Mouse (Mus musculus) yolk sac, embryonic 10.5 days (tissue): Measurements from ENCODE around the gene Ccdc91.

Source experiments
- DNase-seq: peaks from one replicate; pipeline ENCODE4 v3.0.0-alpha.2; 2017; ENCODE audit warnings: low spot score

Ccdc91 gene

GRCm38 (mm10) chr6:147573137-147573536, 97.5 kb downstream of the Ccdc91 start:
- DNase-seq, result no peak

GRCm38 (mm10) chr6:147574454-147575182, 99.0 kb downstream of the Ccdc91 start:
- no peak for DNase-seq

- DNase-seq, result no peak
Observed at GRCm38 (mm10) chr6:147575183-147575784, 99.7 kb downstream of the Ccdc91 start.

DNA sequence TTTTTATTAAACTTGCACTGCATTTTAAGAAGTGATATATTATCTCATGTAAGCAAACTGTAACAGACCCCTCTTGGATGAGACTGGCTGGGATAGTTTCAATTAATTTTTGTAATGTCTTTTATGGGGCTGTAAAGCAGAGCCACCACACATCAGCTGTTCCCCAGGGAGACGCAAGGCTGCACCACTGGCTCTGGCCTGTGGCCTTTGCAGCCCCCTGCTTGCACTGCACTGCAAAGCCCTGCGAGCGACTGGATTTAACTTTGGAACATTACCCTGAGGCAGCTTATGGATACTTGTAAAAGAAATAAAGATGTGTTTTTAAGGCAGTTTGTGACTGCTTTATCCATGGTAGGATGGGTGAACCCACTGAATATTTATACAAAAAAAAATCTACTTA, 112.0 kb downstream of the Ccdc91 start:
- DNase-seq, result no peak

DNA sequence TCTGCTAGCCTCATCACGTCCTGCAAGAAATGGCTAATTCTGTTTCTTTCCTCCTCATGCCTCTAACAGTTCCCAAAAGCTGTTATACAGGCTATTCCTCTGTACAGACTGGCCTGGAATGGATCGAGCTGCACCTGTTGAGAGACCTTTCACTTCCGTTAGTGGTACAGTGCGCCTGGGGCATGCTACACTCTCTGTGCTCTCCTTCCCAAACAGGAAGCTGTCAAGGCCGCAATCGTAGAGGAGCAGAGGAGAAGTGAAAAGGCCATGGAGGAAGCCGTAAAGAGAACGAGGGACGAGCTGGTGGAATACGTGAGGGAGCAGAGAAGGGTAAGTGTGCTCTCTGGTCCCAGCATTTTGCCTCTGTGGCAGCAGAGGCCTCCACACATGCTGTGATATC, 131.0 kb downstream of the Ccdc91 start:
- no peak for DNase-seq

- DNase-seq, result no peak
Observed at GRCm38 (mm10) chr6:147607613-147608012, 132.0 kb downstream of the Ccdc91 start.

DNA sequence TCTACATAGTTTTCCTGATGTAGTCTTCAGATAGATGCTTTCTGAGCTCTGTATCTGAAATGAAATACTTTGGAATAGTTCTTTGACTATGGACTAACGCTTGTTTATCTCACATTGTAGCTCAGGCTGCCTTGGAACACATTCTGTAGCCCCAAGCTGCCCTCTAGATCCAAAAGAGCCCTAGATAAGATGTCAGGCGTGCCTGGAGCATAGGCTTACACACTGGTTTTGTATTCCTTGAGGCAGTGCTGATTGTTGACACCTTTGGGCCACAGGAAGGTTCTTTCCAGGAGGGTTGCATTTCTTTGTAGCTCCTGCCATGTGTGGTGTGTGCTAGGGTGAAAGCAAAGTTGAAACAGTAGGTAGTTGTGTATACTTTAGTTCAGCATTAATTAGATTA, 139.7 kb downstream of the Ccdc91 start:
- DNase-seq, result no peak

DNA sequence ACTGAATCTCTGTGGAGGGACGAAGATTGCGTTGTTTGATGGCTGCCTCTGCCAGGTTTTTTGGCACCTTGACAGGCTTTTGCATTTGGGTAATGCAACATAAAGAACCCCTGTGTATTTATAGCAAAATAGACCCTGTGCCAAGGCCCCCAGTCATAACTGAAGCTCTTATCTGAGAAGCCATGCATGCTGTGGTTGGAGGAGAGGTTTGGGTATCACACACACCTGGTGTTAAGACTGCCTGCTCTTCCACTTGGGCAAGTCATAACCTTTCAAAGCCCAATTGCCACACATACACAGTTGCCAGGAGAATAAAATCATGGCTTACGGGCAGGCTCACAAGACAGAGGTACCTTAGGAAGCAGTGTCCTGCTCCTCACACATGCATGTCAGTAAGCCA, 147.5 kb downstream of the Ccdc91 start:
- no peak for DNase-seq

GRCm38 (mm10) chr6:147636464-147636863, 160.8 kb downstream of the Ccdc91 start:
- DNase-seq, result no peak

DNA sequence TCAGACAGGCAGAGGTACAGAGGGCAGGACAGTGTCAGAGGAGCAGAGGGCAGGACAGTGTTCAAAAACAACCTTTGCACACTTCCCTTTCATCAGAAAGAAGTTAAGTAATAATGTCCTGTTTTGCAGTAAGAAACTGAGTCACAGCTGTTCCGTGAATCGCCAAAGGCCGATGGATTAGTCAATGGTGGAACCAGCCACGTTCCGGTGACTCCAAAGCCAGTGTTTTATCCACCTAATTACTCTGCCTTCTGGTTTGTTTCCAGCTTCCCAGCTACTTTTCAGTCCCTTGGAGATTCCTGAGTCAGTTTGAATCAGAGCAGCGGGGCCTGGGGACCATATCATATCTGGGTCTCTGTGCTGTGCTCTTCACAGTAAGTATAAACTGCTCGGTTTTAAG, 168.2 kb downstream of the Ccdc91 start:
- no peak for DNase-seq

DNA sequence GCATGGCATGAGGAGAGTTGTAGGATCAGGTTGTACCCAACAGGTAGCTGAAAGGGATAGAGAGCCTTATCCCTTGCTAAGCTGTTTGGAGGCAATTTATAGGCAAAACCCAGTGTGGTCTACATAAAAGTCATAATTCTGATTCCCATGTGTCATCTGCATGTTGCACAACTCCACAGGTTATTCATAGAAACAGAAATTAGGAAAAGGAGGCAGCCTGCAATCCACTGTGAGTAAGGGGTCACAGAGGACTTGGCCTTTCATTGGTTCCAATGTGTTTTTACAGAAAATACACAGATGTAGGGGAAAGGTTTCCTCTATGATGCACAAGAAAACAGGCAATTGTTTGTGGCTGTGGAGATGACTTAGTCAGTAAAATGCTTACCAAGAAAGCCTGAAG, 168.8 kb downstream of the Ccdc91 start:
- DNase-seq, result no peak

DNA sequence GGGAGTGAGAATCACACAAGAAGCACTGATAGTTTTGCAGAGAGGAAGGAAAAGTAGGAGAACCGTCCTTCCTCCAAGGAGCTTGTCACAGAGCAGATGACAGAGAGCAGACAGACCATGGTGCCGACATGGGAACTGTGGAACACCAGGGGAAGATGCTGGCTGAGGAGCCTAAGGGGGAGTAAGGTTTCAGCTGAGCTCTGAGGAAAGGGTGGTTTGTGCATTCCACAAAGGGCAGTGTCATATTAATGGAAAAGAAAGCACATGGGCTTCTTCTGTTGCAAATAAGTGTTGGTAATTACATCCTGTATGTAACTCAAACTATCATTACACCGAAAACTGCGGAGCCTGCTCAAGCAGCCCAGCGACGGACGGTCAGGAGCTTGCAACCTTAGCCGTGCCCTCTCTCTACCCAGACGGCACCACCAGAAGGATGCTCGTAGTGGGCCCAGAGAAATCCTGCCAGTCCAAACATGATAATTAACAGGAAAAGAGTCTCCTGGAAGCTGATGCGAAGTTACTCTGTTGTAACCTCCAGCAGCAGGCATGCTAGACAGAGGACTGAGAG, 170.9 kb downstream of the Ccdc91 start:
- DNase-seq, result no peak

- no peak for DNase-seq
Observed at GRCm38 (mm10) chr6:147658025-147658424, 182.4 kb downstream of the Ccdc91 start.

DNA sequence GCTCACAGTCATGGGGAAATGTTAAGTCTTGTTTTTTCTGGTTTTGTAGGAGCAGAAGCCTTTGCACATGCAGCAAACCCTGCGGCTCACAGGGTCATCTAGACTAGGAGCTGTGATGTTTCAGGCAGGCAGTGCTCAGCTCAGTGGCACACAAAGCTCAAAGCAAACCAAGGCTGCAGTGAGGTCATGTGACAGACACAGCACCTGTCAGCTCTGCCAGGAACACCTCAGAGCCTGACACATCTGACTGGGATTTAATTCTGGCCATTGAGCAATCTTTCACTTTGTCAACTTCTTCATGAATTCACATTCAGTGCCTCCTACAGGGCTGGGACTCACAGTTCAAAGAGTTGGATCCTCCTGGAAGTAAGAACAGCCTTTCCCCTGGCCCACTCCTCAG, 185.1 kb downstream of the Ccdc91 start:
- no peak for DNase-seq

DNA sequence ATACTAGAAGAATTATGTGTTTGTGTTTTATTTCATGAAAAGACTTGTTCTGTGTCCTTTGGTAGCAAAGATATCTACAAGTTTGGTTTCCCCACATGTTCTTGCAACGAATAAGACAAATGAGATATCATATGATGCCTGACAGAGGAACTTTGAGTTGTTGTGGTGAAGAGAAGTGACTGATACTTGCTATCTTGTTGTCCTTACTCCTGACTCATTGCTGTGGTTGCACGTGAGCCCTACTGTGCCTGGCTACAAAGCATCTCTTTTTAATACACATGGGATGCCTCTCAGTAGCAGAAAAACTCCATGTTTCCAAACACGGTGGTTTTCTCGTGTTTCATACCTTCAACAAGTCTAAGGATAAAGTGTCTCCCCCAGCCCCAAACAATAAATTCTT, 186.2 kb downstream of the Ccdc91 start:
- DNase-seq, result no peak

GRCm38 (mm10) chr6:147662610-147663009, 187.0 kb downstream of the Ccdc91 start:
- no peak for DNase-seq

DNA sequence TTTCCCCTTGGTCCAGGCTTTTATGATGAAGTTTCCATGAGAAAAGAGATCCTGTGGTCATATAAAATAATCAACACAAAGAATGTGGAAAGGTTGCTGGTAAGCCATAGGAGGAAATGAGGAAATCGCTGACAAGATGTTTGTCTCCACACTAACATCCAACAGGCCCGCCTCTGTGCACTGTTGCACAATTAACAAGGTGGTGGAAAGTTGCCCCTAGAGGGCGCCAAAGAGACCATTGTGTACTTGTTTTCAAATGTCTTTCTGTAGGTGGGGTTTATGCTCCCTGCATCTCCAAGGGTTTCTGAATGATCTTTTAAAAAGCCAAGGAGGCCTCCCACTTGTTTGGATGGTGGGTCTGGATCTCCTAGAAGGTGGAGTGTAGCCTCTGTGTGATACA, 188.7 kb downstream of the Ccdc91 start:
- no peak for DNase-seq

DNA sequence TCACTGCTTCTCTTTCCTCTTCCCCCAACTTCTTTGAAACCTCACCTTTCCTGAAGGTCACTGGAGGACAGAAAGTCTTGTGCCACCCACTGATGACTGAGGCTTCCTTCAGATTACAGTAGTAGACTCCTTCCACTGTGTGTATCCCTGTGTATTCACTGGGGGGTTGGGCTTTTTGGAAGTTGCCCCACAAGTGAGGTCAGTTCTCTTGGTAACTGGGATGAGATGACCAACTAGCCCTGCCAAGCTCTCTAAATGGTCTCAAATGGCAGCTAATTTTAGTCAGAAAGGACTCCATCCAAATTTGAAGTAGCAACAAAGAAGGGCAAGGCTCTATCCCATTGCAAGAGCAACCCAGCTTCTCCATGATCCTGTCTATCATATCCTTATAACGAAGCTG, 195.7 kb downstream of the Ccdc91 start:
- no peak for DNase-seq

GRCm38 (mm10) chr6:147672481-147672880, 196.9 kb downstream of the Ccdc91 start:
- no peak for DNase-seq

DNA sequence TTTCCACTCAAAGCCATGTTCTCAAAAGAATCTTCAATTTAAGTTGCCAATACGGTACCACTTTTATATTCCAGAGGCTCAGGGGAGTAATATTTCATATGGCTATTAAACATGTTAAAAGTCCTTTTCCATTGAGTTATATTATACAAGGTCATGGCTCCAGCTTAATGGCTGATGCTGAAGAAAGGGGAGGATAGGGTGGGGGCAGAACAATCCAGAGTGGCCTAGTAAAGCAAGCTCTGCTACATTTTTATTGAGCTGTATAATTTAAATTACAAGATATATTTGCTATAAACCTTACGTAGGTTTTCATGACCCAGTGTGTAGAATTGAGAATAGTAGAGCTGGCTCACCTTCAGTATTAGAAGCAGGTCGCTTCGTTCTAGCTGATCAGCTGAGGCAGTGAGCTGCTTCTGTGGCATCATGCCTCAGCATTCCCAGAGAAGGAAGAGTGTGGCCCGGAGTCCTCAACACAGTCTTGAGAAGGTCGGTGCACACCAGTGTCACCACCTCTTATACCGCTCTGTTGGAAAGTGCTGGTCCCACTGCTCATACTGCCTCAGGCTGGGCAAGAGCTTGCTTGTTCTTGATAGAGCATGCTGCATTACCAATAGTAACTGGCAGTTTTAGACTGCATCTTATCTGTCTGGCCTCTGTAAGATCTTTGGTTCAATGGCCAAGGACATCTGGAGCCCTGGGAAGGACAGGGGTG, 199.6 kb downstream of the Ccdc91 start:
- DNase-seq, result no peak

GRCm38 (mm10) chr6:147676214-147676613, 200.6 kb downstream of the Ccdc91 start:
- no peak for DNase-seq
